Mouse (Mus musculus) forebrain, embryonic 14.5 days (tissue): ENCODE measurements at regions not wholly inside any gene's neighbourhood (a gene's known extent, or its start where the extent isn't known, plus 50 kb on each side); places are given as distances from the start of the nearest gene placed in this dataset.
"Not testable (repeated sequence)": the region's sequence is repeated elsewhere in the genome, so short reads cannot be mapped to it uniquely, and the experiment has no call there.

ENCODE experiments used
- ATAC-seq: fragments of 200-750 bp; cut with Nextera tagmentation; 2 replicates; pipeline ENCODE4 v1.8.0; 2017; ENCODE audit warnings: mild to moderate bottlenecking, moderate library complexity
- DNase-seq: peaks from one replicate; pipeline ENCODE4 v3.0.0-alpha.2; 2015; ENCODE audit warnings: low spot score
- H3K27ac ChIP-seq: fragments of 300-500 bp; sonication (generic); 2 replicates; pipeline ENCODE4 v1.5.1; 2014; ENCODE audit warnings: low read depth, mild to moderate bottlenecking, control low read depth, low read length, moderate library complexity
- H3K27me3 ChIP-seq: fragments of 300-500 bp; sonication (generic); replicated peaks from 2 replicates; pipeline ENCODE4 v1.6.1; 2014; ENCODE audit warnings: low read length, control low read depth, mixed read lengths; ENCODE audit not compliant: control insufficient read depth, insufficient read depth
- H3K36me3 ChIP-seq: fragments of 300-500 bp; sonication (generic); 2 replicates; pipeline ENCODE4 v1.6.1; 2014; ENCODE audit warnings: low read length, control low read depth; ENCODE audit not compliant: control insufficient read depth, insufficient read depth
- H3K4me1 ChIP-seq: fragments of 300-500 bp; sonication (generic); 2 replicates; pipeline ENCODE4 v1.6.1; 2014; ENCODE audit warnings: antibody characterized with exemption, low read length, control low read depth; ENCODE audit not compliant: control insufficient read depth, insufficient read depth
- H3K4me2 ChIP-seq: fragments of 300-500 bp; sonication (generic); 2 replicates; pipeline ENCODE4 v1.6.1; 2014; ENCODE audit warnings: mild to moderate bottlenecking, control low read depth, low read length
- H3K4me3 ChIP-seq: fragments of 300-500 bp; sonication (generic); 2 replicates; pipeline ENCODE4 v1.5.1; 2014; ENCODE audit warnings: low read depth, low read length, control low read depth
- H3K9ac ChIP-seq: fragments of 300-500 bp; sonication (generic); 2 replicates; pipeline ENCODE4 v1.6.1; 2014; ENCODE audit warnings: mild to moderate bottlenecking, low read length, control low read depth, moderate library complexity
- H3K9me3 ChIP-seq: fragments of 300-500 bp; sonication (generic); replicated peaks from 2 replicates; pipeline ENCODE4 v1.6.1; 2016; ENCODE audit warnings: low read length, control low read depth, mixed read lengths; ENCODE audit not compliant: control insufficient read depth
- WGBS: fragments of 180-500 bp; shearing (Covaris S2); extraction: QIAGEN DNeasy Blood & Tissue Kit; methylation state at CpG from one replicate; pipeline ENCODE4 v1.1.7; 2014; 5-methylcytosine and 5-hydroxymethylcytosine counted together

DNA sequence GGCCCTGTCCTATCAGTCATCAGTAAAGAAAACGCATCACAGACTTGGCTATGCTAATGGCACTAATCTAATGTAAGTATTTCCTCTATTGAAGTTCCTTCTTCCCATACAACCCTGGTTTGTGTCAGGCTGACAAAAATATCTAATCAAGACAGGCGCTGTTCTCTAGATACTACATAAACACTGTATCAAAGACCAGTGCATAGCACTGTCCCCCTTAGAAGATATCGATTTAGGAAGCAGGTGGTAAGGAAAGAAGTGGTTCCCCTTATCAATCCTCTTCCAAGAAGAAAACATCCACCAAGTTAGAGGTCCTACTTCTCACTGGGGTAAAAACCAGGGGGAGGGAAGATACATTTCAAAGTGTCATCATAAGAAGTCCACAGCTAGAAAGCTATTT lies 97.5 kb downstream of the Rchy1 start:
- 90% methylated on average over 3 of the region's 3 CpGs for WGBS
- ATAC-seq = no peak

DNA sequence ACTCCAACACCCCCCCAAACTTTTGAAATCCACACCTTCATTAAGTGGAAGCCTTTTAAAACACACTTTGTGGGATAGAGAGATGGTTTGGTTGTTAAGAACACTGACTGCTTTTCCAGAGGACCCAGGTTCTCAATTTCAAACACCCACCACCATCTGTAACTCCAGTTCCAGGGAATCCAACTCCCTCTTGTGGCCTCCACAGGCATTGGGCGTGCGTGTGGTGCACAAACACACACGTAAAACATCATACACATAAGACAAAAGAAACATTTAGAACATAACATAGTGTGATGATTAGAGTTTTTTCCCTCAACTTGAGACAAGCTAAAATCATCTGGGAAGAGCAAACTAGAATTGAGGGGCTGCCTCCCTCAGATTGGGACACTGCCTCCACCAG lies 100.0 kb downstream of the Rchy1 start:
- Histone ChIP-seq H3K4me3 (no peak overlapping the region), H3K27ac (no peak overlapping the region), H3K9ac (no peak overlapping the region), H3K27me3 (no peaks in the 10 kb centered on the region), H3K4me2 (no peak overlapping the region), H3K9me3 (no peaks in the 10 kb centered on the region), H3K4me1 (no peaks in the 10 kb centered on the region), H3K36me3 (no peaks in the 10 kb centered on the region)
- DNase-seq (no peak), ATAC-seq (no peak)
- WGBS = 95% methylated on average over 3 of the region's 3 CpGs

More for the DNA sequence above, 97.5 kb downstream of the Rchy1 start:
- no peak overlapping the region for H3K4me3 ChIP-seq
- DNase-seq = no peak
- H3K36me3 ChIP-seq = no peaks in the 10 kb centered on the region
- H3K9me3 ChIP-seq = no peaks in the 10 kb centered on the region
- no peak overlapping the region for H3K9ac ChIP-seq
- no peaks in the 10 kb centered on the region for H3K27me3 ChIP-seq
- H3K4me2 ChIP-seq = no peak overlapping the region
- no peaks in the 10 kb centered on the region for H3K4me1 ChIP-seq
- H3K27ac ChIP-seq = no peak overlapping the region

DNA sequence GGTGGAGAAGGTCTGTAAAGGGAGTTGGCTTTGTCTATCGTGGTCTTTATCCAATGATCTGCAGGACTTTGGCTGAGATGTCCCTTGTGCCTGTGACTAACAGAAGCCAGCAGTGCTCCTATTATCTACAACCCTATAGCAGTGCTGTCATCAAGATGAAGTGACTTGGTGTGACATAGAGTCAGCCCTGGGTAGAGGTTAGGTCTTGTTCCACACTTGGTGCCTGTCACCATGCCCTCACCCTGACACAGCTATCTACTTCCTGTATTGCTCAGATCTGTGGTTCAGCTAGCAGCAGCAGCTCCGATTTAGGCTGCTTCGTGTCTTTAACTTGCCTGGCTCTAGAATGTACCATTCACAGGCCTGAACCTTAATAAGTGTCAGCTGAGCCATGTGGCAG lies 100.6 kb downstream of the Rchy1 start:
- no peak overlapping the region for H3K9ac ChIP-seq
- 91% methylated on average over 3 of the region's 3 CpGs for WGBS
- no peaks in the 10 kb centered on the region for H3K36me3 ChIP-seq
- ATAC-seq = no peak
- H3K27ac ChIP-seq = no peak overlapping the region
- no peak overlapping the region for H3K4me3 ChIP-seq
- H3K4me2 ChIP-seq = no peak overlapping the region
- H3K4me1 ChIP-seq = no peaks in the 10 kb centered on the region
- no peaks in the 10 kb centered on the region for H3K27me3 ChIP-seq
- no peaks in the 10 kb centered on the region for H3K9me3 ChIP-seq
- DNase-seq = no peak

DNA sequence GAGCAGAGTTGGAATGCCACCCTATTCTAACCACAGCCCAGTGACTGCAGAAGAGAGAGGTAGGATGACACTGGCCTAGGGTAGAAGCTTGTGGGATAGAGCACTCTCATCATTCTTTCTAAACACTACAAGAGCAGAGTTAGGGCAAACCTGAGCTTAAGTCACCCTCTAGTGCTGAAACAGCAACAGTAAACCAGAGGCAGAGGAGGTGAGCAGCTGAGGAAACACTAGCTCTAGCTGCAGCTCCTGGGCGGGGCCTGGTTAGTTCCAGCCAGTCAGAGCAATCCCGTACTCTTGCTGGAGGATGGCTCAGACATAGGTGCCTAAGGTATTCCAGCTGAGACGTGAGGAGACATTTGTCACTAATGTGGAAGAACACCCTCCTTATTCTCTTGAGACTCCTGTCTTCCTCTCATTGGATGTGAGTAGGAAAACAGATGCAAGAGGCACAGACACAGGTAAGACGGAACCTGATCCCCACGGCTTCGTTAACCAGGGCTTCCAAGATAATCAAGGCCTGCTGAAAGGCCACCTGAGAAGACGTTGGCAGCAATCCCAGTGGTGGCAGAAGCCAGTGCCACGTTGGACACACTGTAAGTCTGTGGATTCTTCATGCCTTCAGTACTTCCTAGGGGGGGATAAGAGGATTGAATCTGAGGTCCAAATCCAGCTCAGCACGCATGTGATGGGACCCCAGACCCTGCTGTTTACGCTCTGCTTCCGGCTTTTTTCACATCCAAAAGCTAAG lies 101.3 kb downstream of the Rchy1 start:
- no peak overlapping the region for H3K27ac ChIP-seq
- DNase-seq (no peak), ATAC-seq (no peak)
- 67% methylated on average over 11 of the region's 11 CpGs for WGBS
- no peak overlapping the region for H3K9ac ChIP-seq
- no peak overlapping the region for H3K4me3 ChIP-seq
- H3K9me3 ChIP-seq = no peaks in the 10 kb centered on the region
- no peaks in the 10 kb centered on the region for H3K36me3 ChIP-seq
- H3K4me1 ChIP-seq = no peaks in the 10 kb centered on the region
- no peaks in the 10 kb centered on the region for H3K27me3 ChIP-seq
- no peak overlapping the region for H3K4me2 ChIP-seq

DNA sequence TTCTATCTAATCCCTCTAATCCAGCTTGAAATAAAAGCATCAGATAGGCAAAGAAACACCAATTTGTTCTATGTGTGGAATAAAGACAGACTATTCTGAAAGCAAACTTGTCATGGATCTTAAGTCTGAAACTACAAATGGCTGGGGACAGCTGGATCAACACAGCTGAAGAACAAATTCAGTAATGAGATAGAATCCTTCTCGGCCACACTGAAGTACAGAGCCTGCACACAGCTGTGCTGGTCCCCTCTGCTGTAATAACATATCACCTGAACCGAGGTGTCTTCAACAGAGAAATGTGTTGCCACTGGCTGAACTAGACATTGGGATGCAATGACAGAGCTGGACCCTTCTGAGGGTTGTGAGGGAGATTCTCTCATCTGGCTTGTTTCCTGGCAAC lies 102.4 kb downstream of the Rchy1 start:
- ATAC-seq = no peak
- 80% methylated on average over 2 of the region's 2 CpGs for WGBS

DNA sequence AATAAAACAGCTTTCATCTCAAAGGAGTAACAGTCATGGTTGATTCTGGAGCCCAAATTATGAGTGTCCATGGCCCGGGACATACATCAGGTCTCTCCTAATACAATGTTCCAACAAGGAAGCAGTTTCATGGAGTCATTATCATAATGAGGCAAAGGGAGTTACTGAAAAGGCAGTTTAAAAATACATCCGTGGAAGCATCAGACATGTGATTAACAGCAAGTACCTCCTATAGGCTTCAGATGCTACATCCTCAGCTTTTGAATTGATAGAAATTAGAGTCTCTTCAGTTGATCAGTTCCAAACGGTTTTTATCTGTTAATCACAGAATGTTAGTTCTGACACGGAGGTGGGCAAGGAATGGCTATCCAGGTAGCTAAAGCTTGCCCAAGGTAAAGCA lies 110.5 kb downstream of the Rchy1 start:
- H3K27me3 ChIP-seq = no peaks in the 10 kb centered on the region
- H3K27ac ChIP-seq = no peak overlapping the region
- DNase-seq (no peak), ATAC-seq (no peak)
- WGBS = 78% methylated on average over 4 of the region's 4 CpGs
- H3K4me2 ChIP-seq = no peak overlapping the region
- no peak overlapping the region for H3K9ac ChIP-seq
- no peak overlapping the region for H3K4me3 ChIP-seq
- H3K36me3 ChIP-seq = no peaks in the 10 kb centered on the region
- no peaks in the 10 kb centered on the region for H3K9me3 ChIP-seq
- H3K4me1 ChIP-seq = no peaks in the 10 kb centered on the region

More for the DNA sequence above, 102.4 kb downstream of the Rchy1 start:
- H3K4me3 ChIP-seq = no peak overlapping the region
- no peak overlapping the region for H3K4me2 ChIP-seq
- H3K27me3 ChIP-seq = no peaks in the 10 kb centered on the region
- no peak overlapping the region for H3K9ac ChIP-seq
- DNase-seq = no peak
- H3K36me3 ChIP-seq = no peaks in the 10 kb centered on the region
- H3K4me1 ChIP-seq = no peaks in the 10 kb centered on the region
- H3K27ac ChIP-seq = no peak overlapping the region
- no peaks in the 10 kb centered on the region for H3K9me3 ChIP-seq

DNA sequence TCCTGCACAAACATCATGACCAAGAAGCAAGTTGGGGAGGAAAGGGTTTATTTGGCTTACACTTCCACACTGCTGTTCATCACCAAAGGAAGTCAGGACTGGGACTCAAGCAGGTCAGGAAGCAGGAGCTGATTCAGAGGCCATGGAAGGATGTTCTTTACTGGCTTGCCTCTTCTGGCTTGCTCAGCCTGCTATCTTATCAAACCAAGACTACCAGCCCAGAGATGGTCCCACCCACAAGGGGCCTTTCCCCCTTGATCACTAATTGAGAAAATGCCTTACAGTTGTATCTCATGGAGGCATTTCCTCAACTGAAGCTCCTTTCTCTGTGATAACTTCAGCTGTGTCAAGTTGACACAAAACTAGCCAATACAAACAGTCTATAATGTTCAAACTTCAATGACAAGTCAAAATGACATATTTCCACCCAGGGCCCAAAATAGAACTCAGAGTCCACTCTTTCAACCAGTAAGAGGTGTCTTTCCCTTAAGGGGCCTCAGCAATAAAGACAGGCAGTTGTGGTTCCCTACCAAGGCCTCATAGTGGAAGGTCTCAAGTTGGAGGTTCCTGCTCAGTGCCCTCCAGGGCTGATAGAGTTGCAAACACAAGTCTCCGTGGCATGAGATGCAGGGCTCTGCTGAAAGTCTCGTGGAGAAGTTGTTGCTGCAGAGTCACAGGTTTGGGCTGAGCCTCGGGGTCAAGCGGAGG lies 111.9 kb downstream of the Rchy1 start:
- H3K4me2 ChIP-seq, H3K4me3 ChIP-seq, H3K27ac ChIP-seq, ATAC-seq, H3K4me1 ChIP-seq, H3K9ac ChIP-seq, H3K27me3 ChIP-seq, H3K9me3 ChIP-seq, H3K36me3 ChIP-seq, DNase-seq: not testable (repeated sequence)
- 86% methylated on average over 4 of the region's 4 CpGs for WGBS

DNA sequence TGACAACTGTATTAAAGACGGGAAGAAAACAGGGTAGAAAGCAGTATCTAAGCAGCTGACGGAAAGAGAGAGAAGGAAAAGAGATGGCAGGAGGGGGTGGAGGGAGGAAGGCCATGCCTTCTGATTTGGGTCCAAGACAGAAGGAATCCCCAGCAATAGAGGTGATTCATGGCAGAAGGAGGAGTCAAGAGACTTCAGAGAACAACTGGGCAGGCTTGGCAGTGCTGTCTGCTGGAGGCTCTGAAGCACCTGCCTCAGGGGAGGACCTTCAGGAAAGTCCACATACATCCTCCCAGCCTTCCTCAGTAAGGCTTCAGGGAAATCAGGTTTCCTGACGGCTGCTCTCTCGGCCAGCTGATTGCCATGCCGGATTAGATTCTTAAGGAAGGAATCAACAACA lies 112.4 kb downstream of the Rchy1 start:
- 90% methylated on average over 5 of the region's 5 CpGs for WGBS
- no peak overlapping the region for H3K4me2 ChIP-seq
- no peaks in the 10 kb centered on the region for H3K9me3 ChIP-seq
- no peak for DNase-seq
- no peak overlapping the region for H3K9ac ChIP-seq
- H3K36me3 ChIP-seq = no peaks in the 10 kb centered on the region
- H3K4me1 ChIP-seq = no peaks in the 10 kb centered on the region
- ATAC-seq = no peak
- H3K27me3 ChIP-seq = no peaks in the 10 kb centered on the region
- no peak overlapping the region for H3K27ac ChIP-seq
- no peak overlapping the region for H3K4me3 ChIP-seq

DNA sequence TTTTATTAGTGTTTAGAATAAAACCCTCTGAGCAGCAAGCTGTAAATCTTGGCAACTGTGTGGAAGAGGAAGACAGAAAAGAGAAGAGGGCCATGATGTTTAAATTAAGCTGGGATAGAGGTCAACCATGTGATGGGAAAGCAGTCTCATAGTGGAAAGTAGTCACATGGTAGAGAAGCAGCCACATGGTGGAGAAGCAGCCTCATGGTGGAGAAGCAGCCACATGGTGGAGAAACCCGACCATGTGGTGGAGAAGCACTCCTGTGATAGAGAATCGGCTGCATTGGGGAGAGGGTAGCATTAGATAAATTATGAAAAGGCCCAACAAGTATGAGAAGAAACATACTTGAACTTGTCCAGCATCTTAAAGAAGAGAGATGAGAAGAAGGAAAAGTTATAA lies 113.3 kb downstream of the Rchy1 start:
- no peaks in the 10 kb centered on the region for H3K9me3 ChIP-seq

More for the DNA sequence above, 113.3 kb downstream of the Rchy1 start:
- no peaks in the 10 kb centered on the region for H3K27me3 ChIP-seq
- H3K4me2 ChIP-seq = no peak overlapping the region
- H3K4me1 ChIP-seq = no peaks in the 10 kb centered on the region
- no peaks in the 10 kb centered on the region for H3K36me3 ChIP-seq
- no peak overlapping the region for H3K4me3 ChIP-seq
- no peak for ATAC-seq
- H3K27ac ChIP-seq = no peak overlapping the region
- H3K9ac ChIP-seq = no peak overlapping the region
- 90% methylated on average over 2 of the region's 2 CpGs for WGBS
- DNase-seq = no peak
